Mouse (Mus musculus): ENCODE results near the gene Znrd1as. TPM values are rescaled to one million over a fixed set of nuclear protein-coding genes. Genes with fewer than 3 reads are reported as not detected.

Znrd1as gene
- polyA plus RNA-seq, 1 experiment from 2014 or later = 6.6 TPM

DNA sequence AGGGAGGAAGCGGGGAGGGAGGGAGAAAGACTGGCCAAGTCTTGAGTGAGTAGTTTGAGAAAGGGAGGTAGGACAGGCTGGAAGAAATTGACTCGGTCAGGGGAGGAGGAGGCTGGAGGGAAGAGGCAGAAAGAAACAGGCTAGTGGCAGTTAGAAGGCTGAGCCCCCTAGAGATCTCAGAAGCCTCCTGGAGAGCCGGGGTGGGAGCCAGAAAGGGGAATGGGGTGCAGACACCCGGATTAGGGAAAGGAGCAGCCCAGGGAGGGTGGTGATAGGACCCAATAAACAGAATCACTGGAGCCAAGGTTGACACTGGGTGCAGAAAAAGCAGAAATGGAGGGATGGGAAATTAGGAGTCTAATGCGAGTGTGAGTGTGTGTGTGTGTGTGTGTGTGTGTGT is 14.7 kb upstream of the Znrd1as start:
- ATAC-seq (replicated peaks; ENCODE audit: low FRiP score, low TSS enrichment, low read depth) (no peak), DNase-seq (ENCODE audit: low spot score) (no peak)
- peaks cover 46% of the 10 kb centered on the region for H3K27me3 ChIP-seq (replicated peaks; ENCODE audit: control insufficient read depth, insufficient read depth, low read length)
- peaks cover 16% of the 10 kb centered on the region for H3K4me1 ChIP-seq (replicated peaks; ENCODE audit: control insufficient read depth, insufficient read depth, low read length)
- WGBS = 26% methylated on average over 5 of the region's 5 CpGs
- H3K9ac ChIP-seq (ENCODE audit: low read length) = no peak overlapping the region
- H3K9me3 ChIP-seq (ENCODE audit: control insufficient read depth, low read length) = no peaks in the 10 kb centered on the region
- no peak overlapping the region for H3K4me2 ChIP-seq (ENCODE audit: low read length)
- peak overlapping the region; percentile 37 for H3K4me3 ChIP-seq (ENCODE audit: low read depth, low read length)
- peaks cover 2% of the 10 kb centered on the region for H3K36me3 ChIP-seq (ENCODE audit: control insufficient read depth, insufficient read depth, low read length)
- H3K27ac ChIP-seq (ENCODE audit: low read depth) = no peak overlapping the region

- ATAC-seq (replicated peaks; ENCODE audit: low FRiP score, low TSS enrichment, low read depth) (no peak), DNase-seq (ENCODE audit: low spot score) (no peak)
- peaks cover 7% of the 10 kb centered on the region for H3K36me3 ChIP-seq (ENCODE audit: control insufficient read depth, insufficient read depth, low read length)
- no peaks in the 10 kb centered on the region for H3K9me3 ChIP-seq (ENCODE audit: control insufficient read depth, low read length)
- no peak overlapping the region for H3K4me3 ChIP-seq (ENCODE audit: low read depth, low read length)
- peaks cover 46% of the 10 kb centered on the region for H3K27me3 ChIP-seq (replicated peaks; ENCODE audit: control insufficient read depth, insufficient read depth, low read length)
- H3K4me2 ChIP-seq (ENCODE audit: low read length) = no peak overlapping the region
- H3K9ac ChIP-seq (ENCODE audit: low read length) = no peak overlapping the region
- H3K27ac ChIP-seq (ENCODE audit: low read depth) = no peak overlapping the region
- 22% methylated on average over 9 of the region's 9 CpGs for WGBS
- peaks cover 16% of the 10 kb centered on the region for H3K4me1 ChIP-seq (replicated peaks; ENCODE audit: control insufficient read depth, insufficient read depth, low read length)
These were observed 14.1 kb upstream of the Znrd1as start for GRCm38 (mm10) chr17:36944121-36944775.

- no peak overlapping the region for H3K27ac ChIP-seq (ENCODE audit: low read depth)
- peak; percentile 82 for DNase-seq (ENCODE audit: low spot score)
- 1% methylated on average over 62 of the region's 62 CpGs for WGBS
- peaks cover 38% of the 10 kb centered on the region for H3K27me3 ChIP-seq (replicated peaks; ENCODE audit: control insufficient read depth, insufficient read depth, low read length)
- H3K4me2 ChIP-seq (ENCODE audit: low read length) = peak overlapping the region; percentile 80
- H3K4me3 ChIP-seq (ENCODE audit: low read depth, low read length) = peak overlapping the region; percentile 53
- ATAC-seq (replicated peaks; ENCODE audit: low FRiP score, low TSS enrichment, low read depth) = peak; percentile 40
- H3K36me3 ChIP-seq (ENCODE audit: control insufficient read depth, insufficient read depth, low read length) = peaks cover 12% of the 10 kb centered on the region
- H3K9me3 ChIP-seq (ENCODE audit: control insufficient read depth, low read length) = no peaks in the 10 kb centered on the region
- H3K9ac ChIP-seq (ENCODE audit: low read length) = peak overlapping the region; percentile 56
- H3K4me1 ChIP-seq (replicated peaks; ENCODE audit: control insufficient read depth, insufficient read depth, low read length) = peaks cover 25% of the 10 kb centered on the region
These were observed 11.2 kb upstream of the Znrd1as start for GRCm38 (mm10) chr17:36947051-36947819.

GRCm38 (mm10) chr17:36948286-36948685 is 10.1 kb upstream of the Znrd1as start:
- ATAC-seq (replicated peaks; ENCODE audit: low FRiP score, low TSS enrichment, low read depth) (no peak), DNase-seq (ENCODE audit: low spot score) (no peak)
- no peaks in the 10 kb centered on the region for H3K9me3 ChIP-seq (ENCODE audit: control insufficient read depth, low read length)
- H3K27ac ChIP-seq (ENCODE audit: low read depth) = no peak overlapping the region
- H3K4me3 ChIP-seq (ENCODE audit: low read depth, low read length) = no peak overlapping the region
- WGBS = 87% methylated on average over 1 of the region's 1 CpGs
- H3K9ac ChIP-seq (ENCODE audit: low read length) = no peak overlapping the region
- H3K36me3 ChIP-seq (ENCODE audit: control insufficient read depth, insufficient read depth, low read length) = peaks cover 12% of the 10 kb centered on the region
- H3K4me1 ChIP-seq (replicated peaks; ENCODE audit: control insufficient read depth, insufficient read depth, low read length) = peaks cover 16% of the 10 kb centered on the region
- no peak overlapping the region for H3K4me2 ChIP-seq (ENCODE audit: low read length)
- H3K27me3 ChIP-seq (replicated peaks; ENCODE audit: control insufficient read depth, insufficient read depth, low read length) = peaks cover 27% of the 10 kb centered on the region

DNA sequence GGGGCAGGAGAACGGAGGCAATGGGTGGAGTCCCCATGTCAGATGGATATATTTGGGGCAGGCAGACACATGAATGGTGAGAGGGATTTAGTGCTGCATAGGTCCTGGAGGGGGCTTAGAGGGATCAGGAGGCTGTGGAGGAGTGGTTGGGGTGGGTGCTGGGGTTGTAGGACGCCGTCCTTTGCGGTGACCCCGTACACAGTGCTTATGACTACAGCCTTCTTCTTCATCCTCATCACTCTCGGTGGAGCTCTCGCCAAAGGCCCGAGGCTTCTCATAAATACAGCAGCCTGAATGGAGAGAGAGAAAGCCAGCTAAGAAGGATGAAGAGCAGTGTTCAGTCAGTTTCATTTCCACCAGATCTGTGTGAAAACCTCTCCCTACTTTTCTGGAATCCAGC is 9.1 kb upstream of the Znrd1as start:
- H3K27me3 ChIP-seq (replicated peaks; ENCODE audit: control insufficient read depth, insufficient read depth, low read length) = peaks cover 18% of the 10 kb centered on the region
- DNase-seq (ENCODE audit: low spot score) (no peak), ATAC-seq (replicated peaks; ENCODE audit: low FRiP score, low TSS enrichment, low read depth) (no peak)
- H3K4me2 ChIP-seq (ENCODE audit: low read length) = no peak overlapping the region
- H3K4me1 ChIP-seq (replicated peaks; ENCODE audit: control insufficient read depth, insufficient read depth, low read length) = peaks cover 14% of the 10 kb centered on the region
- H3K9ac ChIP-seq (ENCODE audit: low read length) = no peak overlapping the region
- no peak overlapping the region for H3K27ac ChIP-seq (ENCODE audit: low read depth)
- H3K4me3 ChIP-seq (ENCODE audit: low read depth, low read length) = no peak overlapping the region
- H3K9me3 ChIP-seq (ENCODE audit: control insufficient read depth, low read length) = no peaks in the 10 kb centered on the region
- H3K36me3 ChIP-seq (ENCODE audit: control insufficient read depth, insufficient read depth, low read length) = peaks cover 19% of the 10 kb centered on the region
- 87% methylated on average over 8 of the region's 8 CpGs for WGBS

GRCm38 (mm10) chr17:36950981-36951947 is 7.1 kb upstream of the Znrd1as start, which contains the start of gene Ppp1r11:
Gene Ppp1r11, minus strand, starts transcription at chr17:36951741.
- Histone ChIP-seq H3K27me3 (replicated peaks; ENCODE audit: control insufficient read depth, insufficient read depth, low read length) (0 out of 2 replicates have a peak, but pooled peaks cover 4% of the 10 kb centered on the region), H3K4me3 (ENCODE audit: low read depth, low read length) (peak within 1 kb of the TSS; percentile 72), H3K4me1 (replicated peaks; ENCODE audit: control insufficient read depth, insufficient read depth, low read length) (peaks cover 14% of the 10 kb centered on the region), H3K4me2 (ENCODE audit: low read length) (peak within 1 kb of the TSS; percentile 85), H3K36me3 (ENCODE audit: control insufficient read depth, insufficient read depth, low read length) (peaks cover 34% of the 10 kb centered on the region), H3K27ac (ENCODE audit: low read depth) (peak within 1 kb of the TSS; percentile 36; the same call in 1 of the 2 replicates), H3K9ac (ENCODE audit: low read length) (peak within 1 kb of the TSS; percentile 66), H3K9me3 (ENCODE audit: control insufficient read depth, low read length) (no peaks in the 10 kb centered on the region)
- 3% methylated on average over 36 of the region's 36 CpGs for WGBS
- ATAC-seq (replicated peaks; ENCODE audit: low FRiP score, low TSS enrichment, low read depth) (peak; percentile 94), DNase-seq (ENCODE audit: low spot score) (peak; percentile 94)

DNA sequence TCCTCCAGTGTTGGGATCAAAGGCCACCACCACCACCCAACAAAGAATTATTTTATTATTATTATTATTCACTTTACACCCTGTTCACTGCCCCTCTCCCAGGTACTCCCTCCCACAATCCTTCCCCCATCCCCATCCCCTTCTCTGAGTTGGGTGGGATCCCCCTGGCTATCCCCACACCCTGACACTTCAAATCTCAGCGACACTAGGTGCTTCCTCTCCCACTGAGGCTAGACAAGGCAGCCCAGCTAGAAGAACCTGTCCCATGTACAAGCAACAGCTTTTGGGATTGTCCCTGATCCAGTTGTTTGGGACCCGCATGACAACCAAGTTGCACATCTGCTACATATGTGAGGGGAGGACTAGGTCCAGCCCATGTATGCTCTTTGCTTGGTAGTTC is 5.8 kb upstream of the Znrd1as start:
- WGBS = 84% methylated on average over 2 of the region's 2 CpGs
- no peak overlapping the region for H3K9ac ChIP-seq (ENCODE audit: low read length)
- no peaks in the 10 kb centered on the region for H3K9me3 ChIP-seq (ENCODE audit: control insufficient read depth, low read length)
- no peak for DNase-seq (ENCODE audit: low spot score)
- no peak overlapping the region for H3K4me3 ChIP-seq (ENCODE audit: low read depth, low read length)
- no peak overlapping the region for H3K27ac ChIP-seq (ENCODE audit: low read depth)
- no peaks in the 10 kb centered on the region for H3K27me3 ChIP-seq (replicated peaks; ENCODE audit: control insufficient read depth, insufficient read depth, low read length)
- no peak for ATAC-seq (replicated peaks; ENCODE audit: low FRiP score, low TSS enrichment, low read depth)
- H3K4me1 ChIP-seq (replicated peaks; ENCODE audit: control insufficient read depth, insufficient read depth, low read length) = peaks cover 14% of the 10 kb centered on the region
- no peak overlapping the region for H3K4me2 ChIP-seq (ENCODE audit: low read length)
- peaks cover 41% of the 10 kb centered on the region for H3K36me3 ChIP-seq (ENCODE audit: control insufficient read depth, insufficient read depth, low read length)

DNA sequence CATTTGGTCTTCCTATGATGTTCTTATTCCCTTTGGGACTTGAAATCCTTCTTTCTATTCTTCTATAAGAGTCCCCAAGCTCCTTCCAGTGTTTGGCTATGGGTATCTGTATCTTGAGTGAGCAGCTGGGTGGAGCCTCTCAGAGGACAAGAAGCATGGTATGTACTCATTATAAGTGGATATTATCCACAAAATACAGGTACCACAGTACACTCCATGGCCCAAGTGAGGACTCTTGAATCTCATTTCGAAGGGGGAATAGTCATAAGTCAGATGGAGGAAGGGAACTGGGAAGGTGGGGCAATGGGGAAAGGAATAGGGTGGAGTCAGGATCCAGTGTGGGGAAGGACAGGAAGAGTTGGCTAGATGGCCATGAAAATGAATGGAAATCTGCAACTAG is 5.3 kb upstream of the Znrd1as start:
- 86% methylated on average over 1 of the region's 1 CpGs for WGBS
- Histone ChIP-seq H3K36me3 (ENCODE audit: control insufficient read depth, insufficient read depth, low read length) (peaks cover 41% of the 10 kb centered on the region), H3K27ac (ENCODE audit: low read depth) (no peak overlapping the region), H3K27me3 (replicated peaks; ENCODE audit: control insufficient read depth, insufficient read depth, low read length) (no peaks in the 10 kb centered on the region), H3K4me1 (replicated peaks; ENCODE audit: control insufficient read depth, insufficient read depth, low read length) (peaks cover 13% of the 10 kb centered on the region), H3K4me3 (ENCODE audit: low read depth, low read length) (no peak overlapping the region), H3K9ac (ENCODE audit: low read length) (no peak overlapping the region), H3K9me3 (ENCODE audit: control insufficient read depth, low read length) (no peaks in the 10 kb centered on the region), H3K4me2 (ENCODE audit: low read length) (no peak overlapping the region)
- ATAC-seq (replicated peaks; ENCODE audit: low FRiP score, low TSS enrichment, low read depth) = no peak
- DNase-seq (ENCODE audit: low spot score) = no peak
